Mouse (Mus musculus) cortical plate, adult 2 months (tissue): ENCODE measurements around the gene Kdm5b.

Source experiments
- CTCF ChIP-seq: fragments of 200-500 bp; IDR thresholded peaks from 2 replicates; pipeline ENCODE4 v1.5.1; 2011; ENCODE audit warnings: mild to moderate bottlenecking, control low read depth, low read length; ENCODE audit not compliant: insufficient read depth; ENCODE audit errors: extremely low read depth
- POLR2A ChIP-seq: fragments of 200-500 bp; IDR thresholded peaks from 2 replicates; pipeline ENCODE4 v1.6.1; 2011; ENCODE audit warnings: mild to moderate bottlenecking, low read length, control low read depth; ENCODE audit not compliant: insufficient read depth; ENCODE audit errors: extremely low read depth

- no peak for TF ChIP-seq POLR2A
- TF ChIP-seq CTCF, result no peak
Observed at GRCm38 (mm10) chr1:134651851-134652398, 92.0 kb downstream of the Kdm5b start.
